Mouse (Mus musculus) telencephalon, adult 2 months (tissue): ENCODE measurements at regions not wholly inside any gene's neighbourhood (a gene's known extent, or its start where the extent isn't known, plus 50 kb on each side); places are given as distances from the start of the nearest gene placed in this dataset.
A peak's percentile ranks its signal among the peaks of the same experiment; 100 is the strongest.
"Not testable (repeated sequence)": the region's sequence is repeated elsewhere in the genome, so short reads cannot be mapped to it uniquely, and the experiment has no call there.

ENCODE experiments used
- DNase-seq: peaks from one replicate; pipeline ENCODE4 v3.0.0-alpha.2; 2011; ENCODE audit warnings: low read depth, low spot score

GRCm38 (mm10) chr17:17197229-17197628 lies 76.0 kb downstream of the Zfp97 start:
- not testable (repeated sequence) for DNase-seq

- DNase-seq = no peak
These were observed 107.9 kb downstream of the Zfp97 start for GRCm38 (mm10) chr17:17229069-17229468.

- DNase-seq = peak; percentile 97
These were observed 113.3 kb downstream of the Zfp97 start for GRCm38 (mm10) chr17:17234329-17235185.

GRCm38 (mm10) chr17:17235186-17235482 lies 113.9 kb downstream of the Zfp97 start:
- DNase-seq = not testable (repeated sequence)
